Mouse (Mus musculus) hematopoietic stem cell, adult 5-6 weeks (primary cell): ENCODE results near the gene Fezf1. TPM values are rescaled to one million over a fixed set of nuclear protein-coding genes. Genes with fewer than 3 reads are reported as not detected.

Experiments
- ATAC-seq, 2 experiments: fragments of 125-278 bp in 1 of 2; replicated peaks in 1 of 2; 2 replicates each; pipeline ENCODE4 v1.8.0; 2016 to 2017; ENCODE audit warnings: inconsistent platforms in 2 of 2, mild to moderate bottlenecking in 2 of 2, moderate number of reproducible peaks in 2 of 2, low read depth in 1 of 2, moderate TSS enrichment in 1 of 2; ENCODE audit not compliant: low FRiP score in 2 of 2, poor library complexity in 2 of 2, severe bottlenecking in 2 of 2, insufficient read depth in 1 of 2, low TSS enrichment in 1 of 2
- total RNA-seq: library from RNA; stranded (forward); fragments of 172-1452, 232-1000 nt; gene quantifications from 2 replicates; pipeline ENCODE4 v1.2.3, GENCODE M21; 2017

Fezf1 gene
- not detected in 2 replicates for total RNA-seq

DNA sequence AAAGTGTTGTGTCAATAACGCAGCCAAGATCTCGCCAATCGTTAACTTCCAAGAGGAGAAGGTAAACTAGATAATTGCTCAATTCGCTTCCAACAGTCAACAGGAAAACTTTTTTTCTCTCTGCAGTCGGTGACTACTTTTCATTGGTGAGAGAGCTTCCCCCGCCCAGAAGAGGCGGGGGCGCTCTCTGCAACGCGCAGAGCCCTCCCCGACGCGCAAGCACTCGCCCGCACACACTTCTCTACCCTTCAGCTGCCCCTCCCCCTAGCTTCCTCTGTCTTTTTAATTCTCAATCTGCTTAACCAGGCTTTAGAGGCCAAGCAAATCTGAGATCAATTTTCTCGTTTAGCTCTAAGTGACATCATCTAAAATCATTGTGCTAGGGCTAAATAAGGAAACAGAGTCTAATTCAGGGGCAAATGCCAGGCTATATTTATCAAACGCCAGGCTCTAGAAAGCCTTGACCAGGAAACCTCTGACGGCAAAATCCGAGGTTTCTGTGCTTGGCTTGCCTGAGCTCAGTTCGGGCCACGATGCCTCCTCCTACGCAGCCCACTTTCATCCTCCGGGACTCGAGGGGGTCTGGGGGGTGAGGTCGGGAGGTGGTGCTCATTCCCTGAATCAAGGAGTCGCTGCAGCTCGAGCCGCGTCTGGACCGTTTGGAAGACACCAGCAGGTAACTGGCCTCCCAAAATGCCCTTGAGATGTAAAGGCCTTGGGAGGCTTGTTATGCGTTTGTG lies at the start of gene Fezf1:
Gene Fezf1 (minus strand): TSS at position 50 of the 740 bp plus-strand sequence.
- ATAC-seq: no peak

DNA sequence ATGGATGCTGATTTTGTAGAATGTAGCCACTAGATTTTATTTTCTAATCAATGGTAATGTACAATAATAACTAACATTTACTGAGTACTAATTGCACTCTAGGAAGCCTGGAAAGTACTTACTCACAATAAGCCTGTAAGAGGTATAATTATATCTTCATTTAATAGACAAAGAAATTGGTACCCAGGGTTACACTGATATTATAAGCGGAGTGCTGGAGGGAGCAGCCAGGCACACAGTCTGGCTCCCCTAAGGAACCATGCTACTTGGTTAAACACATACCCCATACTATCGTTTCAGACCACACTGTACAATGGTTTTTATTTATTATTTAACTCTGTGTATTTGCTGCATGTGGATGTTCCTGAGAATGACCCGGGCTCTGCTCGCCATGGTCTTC lies 46.5 kb upstream of the Fezf1 start:
- no peak for ATAC-seq

- ATAC-seq: no peak
Observed at GRCm38 (mm10) chr6:23288752-23289151, 40.6 kb upstream of the Fezf1 start.

GRCm38 (mm10) chr6:23281514-23281820 lies 33.3 kb upstream of the Fezf1 start:
- no peak for ATAC-seq

- no peak for ATAC-seq
Observed at GRCm38 (mm10) chr6:23280811-23281513, 32.8 kb upstream of the Fezf1 start.

- ATAC-seq: no peak
Observed at GRCm38 (mm10) chr6:23273483-23273882, 25.3 kb upstream of the Fezf1 start.

DNA sequence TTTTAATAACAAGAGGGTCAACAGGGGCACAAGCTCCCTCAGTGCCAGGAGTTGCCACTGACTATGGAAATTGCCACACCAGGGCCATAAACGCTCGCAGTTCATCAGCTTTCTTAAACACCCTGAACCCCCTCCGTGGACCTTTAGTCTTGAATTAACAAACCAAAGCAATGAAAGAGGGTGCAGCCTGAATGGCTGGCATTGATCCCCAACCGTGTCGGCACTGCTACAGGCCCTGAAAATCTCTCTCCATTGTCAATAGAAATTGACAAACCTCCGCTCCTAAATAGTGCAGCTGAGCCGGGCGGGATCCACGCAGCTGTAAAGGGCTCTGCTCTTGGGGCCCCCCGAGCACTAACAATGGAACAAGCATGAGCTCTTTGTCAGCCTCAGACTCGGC lies 24.8 kb upstream of the Fezf1 start:
- ATAC-seq: no peak

DNA sequence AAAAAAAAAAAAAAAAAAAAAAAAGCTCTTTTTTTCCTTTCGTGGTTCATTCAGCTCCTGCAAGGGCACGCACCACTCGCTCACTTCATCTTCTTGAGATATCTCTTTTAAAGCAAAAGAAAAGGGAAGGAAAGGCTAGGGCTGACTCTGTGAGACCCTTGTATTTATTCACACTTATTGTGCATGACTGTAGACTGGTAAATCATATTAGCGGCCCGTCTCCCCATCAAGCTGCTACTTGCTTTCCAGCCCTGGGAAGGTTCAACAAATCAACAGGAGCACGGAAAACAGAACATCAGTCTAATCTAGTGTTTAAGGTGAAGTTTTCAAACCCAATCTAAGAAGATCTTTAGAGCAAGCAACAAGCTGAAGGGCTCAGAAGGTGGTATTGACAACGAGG lies 24.4 kb upstream of the Fezf1 start:
- ATAC-seq: no peak

GRCm38 (mm10) chr6:23260738-23261050 lies 12.5 kb upstream of the Fezf1 start:
- ATAC-seq: no peak

DNA sequence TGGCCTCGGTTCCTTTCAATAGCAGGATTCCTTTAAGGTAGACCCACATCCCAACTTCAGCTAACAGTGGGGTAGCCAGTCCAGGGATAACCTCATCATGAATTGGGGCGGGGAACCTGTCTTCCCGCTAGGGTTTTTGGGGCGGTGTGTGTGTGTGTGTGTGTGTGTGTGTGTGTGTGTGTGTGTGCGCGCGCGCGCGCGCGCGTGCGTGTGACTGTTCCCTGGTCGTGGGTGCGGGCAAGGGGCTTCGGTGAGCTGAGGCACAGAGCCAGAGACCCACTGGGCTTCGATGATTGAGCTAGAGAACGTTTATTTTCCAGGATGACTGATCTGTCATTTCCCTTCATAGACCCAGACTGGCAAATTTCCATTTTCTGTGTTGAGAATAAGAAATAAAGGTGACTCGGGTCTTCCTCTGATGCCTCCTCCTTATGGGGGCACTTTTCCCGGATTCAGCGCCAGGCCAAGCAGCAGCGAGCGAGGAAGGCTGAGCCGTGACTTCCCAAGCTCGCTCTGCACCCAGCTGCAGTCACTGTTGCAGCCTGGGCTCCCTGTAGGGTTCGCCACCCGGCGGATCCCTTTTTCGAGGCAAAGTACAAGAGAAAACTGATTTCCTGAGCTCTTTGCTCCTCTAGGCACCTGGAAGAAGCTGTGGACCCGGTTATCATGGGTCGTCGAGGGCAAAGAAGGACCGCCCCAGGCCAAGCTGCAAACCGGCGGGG lies 12.0 kb upstream of the Fezf1 start:
- 0 out of 4 replicates have a peak, but pooled peaks of 1 of the 2 experiments have one; percentile 47 for ATAC-seq

DNA sequence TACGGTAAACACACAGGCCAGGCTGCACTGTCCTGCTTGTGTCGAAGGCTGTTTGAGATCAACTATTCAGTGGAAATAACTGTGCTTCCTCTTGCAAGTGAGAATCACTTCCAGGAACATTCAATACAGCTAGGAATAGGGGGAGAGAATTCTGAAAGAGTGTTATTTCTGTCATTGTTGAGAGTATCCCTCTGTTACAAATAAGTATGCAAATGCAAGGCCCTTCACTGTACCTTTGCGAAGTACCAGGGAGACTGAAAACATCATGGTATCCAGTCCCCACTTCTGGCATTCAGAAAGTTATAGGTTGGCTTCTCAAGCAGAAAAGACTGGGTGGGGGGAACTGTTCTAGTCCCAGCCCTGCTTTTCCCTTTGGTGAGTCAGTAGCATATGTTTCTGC lies 9.8 kb upstream of the Fezf1 start:
- ATAC-seq: no peak

DNA sequence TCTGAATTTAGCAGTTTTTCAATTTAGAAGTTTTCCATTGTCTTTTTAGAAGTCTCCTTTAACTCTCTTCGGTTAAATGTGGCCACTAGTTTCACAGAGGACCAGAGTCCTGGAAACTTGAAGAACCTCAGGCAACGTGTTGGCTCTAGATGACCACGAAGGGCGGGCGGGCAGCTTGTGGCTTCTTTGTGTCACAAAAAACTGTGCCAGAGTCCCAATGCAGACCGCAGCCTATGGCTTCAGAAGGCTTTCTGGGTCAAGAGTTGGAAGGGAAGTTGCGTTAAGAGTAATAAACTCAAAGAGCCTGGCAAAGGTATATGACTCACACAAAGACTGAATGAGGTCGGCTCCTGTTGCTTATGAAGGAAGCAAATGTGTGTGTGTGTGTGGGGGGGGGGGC lies 7.0 kb upstream of the Fezf1 start:
- peak in 1 of 2 experiments; percentile 42; a peak in 2 of 4 replicates for ATAC-seq

GRCm38 (mm10) chr6:23254644-23255043 lies 6.5 kb upstream of the Fezf1 start:
- ATAC-seq: no peak

GRCm38 (mm10) chr6:23253353-23254311 lies 5.5 kb upstream of the Fezf1 start:
- no peak; a peak in 1 of 4 replicates for ATAC-seq

GRCm38 (mm10) chr6:23252196-23253135 lies 4.3 kb upstream of the Fezf1 start:
- no peak for ATAC-seq

DNA sequence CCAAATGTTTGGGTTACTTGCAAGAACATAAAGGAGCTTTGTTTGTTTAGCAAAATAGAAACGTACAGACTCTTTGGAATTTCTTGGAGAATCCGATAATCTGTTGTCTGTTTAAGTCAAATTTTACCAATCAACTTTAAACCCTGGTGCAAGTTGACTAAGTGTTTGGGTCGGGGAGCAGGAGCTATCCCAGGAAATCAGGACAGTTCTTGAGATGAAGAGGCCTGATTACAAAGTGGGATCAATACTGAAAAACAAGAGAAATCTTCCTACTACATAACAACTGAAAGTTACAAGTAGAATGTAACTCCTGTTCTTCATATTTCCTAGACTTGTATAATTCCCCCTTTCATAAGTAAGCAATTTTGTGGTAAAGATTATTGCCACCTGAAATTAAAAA lies 3.3 kb upstream of the Fezf1 start:
- ATAC-seq: no peak
